Mouse (Mus musculus) kidney, postnatal 0 days (tissue): ENCODE results near the gene Sdk2. TPM values are rescaled to one million over a fixed set of nuclear protein-coding genes. Genes with fewer than 3 reads are reported as not detected.
A peak's percentile ranks its signal among the peaks of the same experiment; 100 is the strongest.

Source experiments
- ATAC-seq: fragments of 200-750 bp; cut with Nextera tagmentation; replicated peaks from 2 replicates; pipeline ENCODE4 v1.8.0; 2017; ENCODE audit warnings: low read depth, moderate number of reproducible peaks, moderate TSS enrichment, moderate library complexity; ENCODE audit not compliant: low FRiP score
- DNase-seq: peaks from one replicate; pipeline ENCODE4 v3.0.0-alpha.2; 2016; ENCODE audit warnings: low spot score
- H3K27ac ChIP-seq: fragments of 300-500 bp; sonication (generic); 2 replicates; pipeline ENCODE4 v1.5.1; 2014; ENCODE audit warnings: mild to moderate bottlenecking
- H3K27me3 ChIP-seq: fragments of 300-500 bp; sonication (generic); 2 replicates; pipeline ENCODE4 v1.6.1; 2014; ENCODE audit warnings: low read length, mixed read lengths; ENCODE audit not compliant: insufficient read depth
- H3K36me3 ChIP-seq: fragments of 300-500 bp; sonication (generic); 2 replicates; pipeline ENCODE4 v1.6.1; 2014; ENCODE audit warnings: low read length, mixed read lengths; ENCODE audit not compliant: insufficient read depth
- H3K4me1 ChIP-seq: fragments of 300-500 bp; sonication (generic); replicated peaks from 2 replicates; pipeline ENCODE4 v1.6.1; 2014; ENCODE audit warnings: antibody characterized with exemption, low read length, mixed read lengths; ENCODE audit not compliant: insufficient read depth
- H3K4me2 ChIP-seq: fragments of 300-500 bp; sonication (generic); 2 replicates; pipeline ENCODE4 v1.6.1; 2014; ENCODE audit warnings: mild to moderate bottlenecking, low read length, moderate library complexity, mixed read lengths
- H3K4me3 ChIP-seq: fragments of 300-500 bp; sonication (generic); replicated peaks from 2 replicates; pipeline ENCODE4 v1.5.1; 2014; ENCODE audit warnings: low read depth, low read length
- H3K9ac ChIP-seq: fragments of 300-500 bp; sonication (generic); 2 replicates; pipeline ENCODE4 v1.6.1; 2014; ENCODE audit warnings: low read depth, low read length
- H3K9me3 ChIP-seq: fragments of 300-500 bp; sonication (generic); replicated peaks from 2 replicates; pipeline ENCODE4 v1.6.1; 2016; ENCODE audit warnings: low read length, inconsistent platforms, mixed read lengths
- CTCF ChIP-seq: IDR thresholded peaks from 2 replicates; pipeline ENCODE4 v1.5.1; 2016; ENCODE audit warnings: antibody characterized with exemption, low read depth, mild to moderate bottlenecking, moderate library complexity
- WGBS: fragments of 180-500 bp; shearing (Covaris S2); extraction: QIAGEN DNeasy Blood & Tissue Kit; methylation state at CpG from one replicate; pipeline ENCODE4 v1.1.7; 2014; 5-methylcytosine and 5-hydroxymethylcytosine counted together
- polyA plus RNA-seq: library from polyadenylated mRNA; unstranded; fragments of >200 nt; fragmentation: Nextera tagmentation; extraction: Ambion mirVana; gene quantifications from 2 replicates; pipeline ENCODE4 v1.2.1, GENCODE M21; 2015

Gene Sdk2
- polyA plus RNA-seq, 1 experiment from 2014 or later = 2.2 TPM

DNA sequence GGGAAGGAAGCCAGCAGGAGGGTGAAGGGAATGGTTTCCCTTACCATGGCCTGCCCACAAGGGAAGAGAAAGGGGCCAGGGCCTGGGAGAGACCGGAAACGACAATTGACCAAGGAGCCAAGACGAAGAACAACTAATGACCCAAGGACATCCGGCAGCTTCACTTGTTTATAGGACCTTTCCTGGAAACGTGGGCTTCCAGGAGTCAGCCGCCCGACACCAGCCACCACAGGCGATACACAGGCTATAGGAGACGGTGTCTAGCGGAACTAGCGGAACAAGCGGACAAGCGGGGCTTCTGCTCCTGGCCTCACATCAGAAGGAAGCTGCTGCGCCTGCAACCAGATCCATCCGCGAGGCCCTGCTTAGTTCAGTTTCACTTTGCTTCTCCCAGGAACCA is 319.8 kb downstream of the Sdk2 start:
- H3K4me3 ChIP-seq = peak overlapping the region; percentile 9; the same call in 1 of the 2 replicates
- H3K36me3 ChIP-seq = 0 out of 2 replicates have a peak, but pooled peaks cover 9% of the 10 kb centered on the region
- no peak for ATAC-seq
- H3K27ac ChIP-seq = peak overlapping the region; percentile 72
- TF ChIP-seq CTCF = no peak
- no peaks in the 10 kb centered on the region for H3K27me3 ChIP-seq
- H3K9ac ChIP-seq = peak overlapping the region; percentile 39
- H3K4me2 ChIP-seq = peak overlapping the region; percentile 63
- peak; percentile 84 for DNase-seq
- 9% methylated on average over 16 of the region's 16 CpGs for WGBS
- H3K4me1 ChIP-seq = peaks cover 27% of the 10 kb centered on the region
- H3K9me3 ChIP-seq = no peaks in the 10 kb centered on the region

DNA sequence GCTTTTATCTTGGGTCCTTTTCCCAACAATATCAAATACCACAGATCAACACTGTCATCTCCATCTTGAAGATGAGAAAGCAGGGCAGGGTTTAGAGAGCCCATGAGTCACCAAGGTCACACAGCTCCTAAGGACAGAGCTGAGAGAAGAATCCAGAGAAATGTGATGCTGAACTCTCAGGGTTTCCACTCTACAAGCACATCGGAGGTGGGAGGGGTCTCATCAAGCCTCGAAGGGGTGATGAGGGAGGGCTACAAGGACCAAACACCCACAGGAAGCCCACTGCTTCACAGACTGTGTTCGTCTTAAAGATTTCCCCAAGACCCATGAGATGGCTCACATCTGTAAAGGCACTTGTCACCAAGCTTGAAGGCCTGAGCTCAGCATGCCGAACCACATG is 320.9 kb downstream of the Sdk2 start:
- 0 out of 2 replicates have a peak, but pooled peaks cover 9% of the 10 kb centered on the region for H3K36me3 ChIP-seq
- no peak overlapping the region for H3K4me2 ChIP-seq
- no peaks in the 10 kb centered on the region for H3K9me3 ChIP-seq
- ATAC-seq = no peak
- no peaks in the 10 kb centered on the region for H3K27me3 ChIP-seq
- TF ChIP-seq CTCF = no peak
- H3K4me3 ChIP-seq = no peak overlapping the region
- DNase-seq = no peak
- no peak overlapping the region for H3K9ac ChIP-seq
- peaks cover 25% of the 10 kb centered on the region for H3K4me1 ChIP-seq
- H3K27ac ChIP-seq = no peak overlapping the region
- WGBS = 62% methylated on average over 4 of the region's 4 CpGs

DNA sequence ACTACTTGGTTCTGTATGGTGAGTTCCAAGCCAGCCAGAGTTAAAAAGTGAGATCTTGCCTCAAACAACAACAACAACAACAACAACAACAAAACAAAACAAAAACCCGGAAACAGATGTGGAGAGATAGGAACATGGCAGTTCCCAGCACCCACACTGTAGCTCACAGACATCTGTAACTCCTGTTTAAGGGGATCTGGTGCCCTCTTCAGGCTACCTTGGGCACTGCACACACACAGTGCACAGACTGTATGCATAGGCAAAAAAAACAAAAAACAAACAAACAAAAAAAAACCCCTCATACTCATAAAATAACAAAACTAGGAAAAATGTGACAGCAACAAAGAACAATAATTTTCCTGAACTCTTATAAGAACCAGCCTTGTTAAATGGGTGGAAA is 323.8 kb downstream of the Sdk2 start:
- DNase-seq (no peak), ATAC-seq (no peak)
- no peak overlapping the region for H3K4me3 ChIP-seq
- H3K9me3 ChIP-seq = no peaks in the 10 kb centered on the region
- H3K36me3 ChIP-seq = 0 out of 2 replicates have a peak, but pooled peaks cover 9% of the 10 kb centered on the region
- WGBS = 96% methylated on average over 1 of the region's 1 CpGs
- peaks cover 21% of the 10 kb centered on the region for H3K4me1 ChIP-seq
- peak; percentile 38; the same call in 1 of the 2 replicates for TF ChIP-seq CTCF
- no peak overlapping the region for H3K9ac ChIP-seq
- no peaks in the 10 kb centered on the region for H3K27me3 ChIP-seq
- no peak overlapping the region for H3K4me2 ChIP-seq
- H3K27ac ChIP-seq = no peak overlapping the region

DNA sequence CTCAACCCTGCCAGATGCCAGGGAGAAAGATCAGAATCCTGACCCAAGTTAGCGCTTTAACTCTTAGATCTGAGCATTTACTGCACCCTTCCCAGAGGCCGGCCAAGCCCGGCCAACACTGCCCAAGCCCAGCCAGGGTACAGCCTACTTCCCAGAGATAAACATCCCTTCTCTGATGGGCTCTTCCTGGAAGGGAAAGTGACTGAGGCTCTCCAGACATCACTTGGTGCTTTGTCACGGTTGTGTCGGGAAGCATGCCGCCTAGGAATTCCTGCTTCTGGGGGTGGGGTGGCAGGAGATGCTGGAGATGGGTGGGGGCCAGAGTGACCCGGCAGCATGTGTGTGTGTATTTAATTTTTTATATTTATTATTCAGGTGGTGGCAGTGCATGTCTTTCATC is 326.7 kb downstream of the Sdk2 start:
- WGBS = 55% methylated on average over 7 of the region's 7 CpGs
- no peak for ATAC-seq
- peaks cover 23% of the 10 kb centered on the region; the same call in 1 of the 2 replicates for H3K4me1 ChIP-seq

DNA sequence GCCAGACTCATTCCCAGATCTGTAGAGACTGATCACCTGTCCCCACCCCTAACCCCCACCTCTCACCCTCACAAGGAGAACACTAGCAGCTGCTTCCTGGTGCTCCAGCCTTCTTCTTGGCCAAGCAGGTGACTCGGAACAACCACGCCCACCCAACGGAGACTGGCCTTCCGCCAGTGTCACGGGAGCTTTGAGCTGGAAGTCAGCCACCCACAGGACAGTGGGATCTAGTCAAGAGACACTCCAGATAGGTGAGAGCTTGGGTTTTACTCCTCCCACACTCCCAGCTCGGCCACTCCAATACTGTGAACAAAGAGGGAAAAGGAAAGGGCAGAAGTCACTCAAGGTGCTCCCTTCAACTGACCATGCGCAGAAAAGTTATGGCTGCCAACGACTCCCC is 327.6 kb downstream of the Sdk2 start:
- peaks cover 30% of the 10 kb centered on the region for H3K4me1 ChIP-seq
- H3K27me3 ChIP-seq = no peaks in the 10 kb centered on the region
- no peak for DNase-seq
- no peak overlapping the region for H3K4me3 ChIP-seq
- no peak for ATAC-seq
- peak overlapping the region; percentile 64 for H3K27ac ChIP-seq
- no peaks in the 10 kb centered on the region for H3K9me3 ChIP-seq
- TF ChIP-seq CTCF = no peak
- WGBS = 49% methylated on average over 8 of the region's 8 CpGs
- H3K4me2 ChIP-seq = no peak overlapping the region
- no peak overlapping the region for H3K9ac ChIP-seq
- 0 out of 2 replicates have a peak, but pooled peaks cover 3% of the 10 kb centered on the region for H3K36me3 ChIP-seq

More for the DNA sequence above, 326.7 kb downstream of the Sdk2 start:
- Histone ChIP-seq H3K27ac (peak overlapping the region; percentile 64), H3K4me3 (no peak overlapping the region), H3K4me2 (no peak overlapping the region), H3K9ac (0 out of 2 replicates have a peak overlapping the region, but pooled peaks have one; percentile 18), H3K36me3 (0 out of 2 replicates have a peak, but pooled peaks cover 3% of the 10 kb centered on the region), H3K27me3 (no peaks in the 10 kb centered on the region), H3K9me3 (no peaks in the 10 kb centered on the region)
- no peak for DNase-seq
- TF ChIP-seq CTCF = no peak

DNA sequence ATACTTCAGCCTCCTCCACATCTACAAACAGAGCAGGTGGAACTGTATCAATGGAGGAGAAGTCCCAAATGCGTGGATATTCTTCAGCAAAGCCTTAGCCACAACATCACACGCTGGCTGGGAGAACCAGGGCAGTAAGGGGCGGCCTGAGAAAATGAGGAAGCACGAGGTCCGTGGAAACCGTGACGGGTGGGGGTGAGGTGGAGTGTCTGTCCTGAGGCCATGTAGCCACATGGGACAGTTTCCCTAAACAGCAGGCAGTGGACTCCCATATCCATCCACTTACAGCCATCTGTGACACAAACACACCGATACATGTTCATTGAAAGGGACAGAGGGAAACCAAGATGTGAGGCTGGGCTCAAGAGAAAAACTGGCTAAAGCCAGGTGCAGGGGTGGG is 328.9 kb downstream of the Sdk2 start:
- H3K27ac ChIP-seq = no peak overlapping the region
- no peaks in the 10 kb centered on the region for H3K9me3 ChIP-seq
- DNase-seq = no peak
- no peak overlapping the region for H3K4me3 ChIP-seq
- H3K27me3 ChIP-seq = no peaks in the 10 kb centered on the region
- no peak overlapping the region for H3K4me2 ChIP-seq
- no peak for ATAC-seq
- no peak overlapping the region for H3K9ac ChIP-seq
- TF ChIP-seq CTCF = no peak
- 82% methylated on average over 8 of the region's 8 CpGs for WGBS
- peaks cover 42% of the 10 kb centered on the region for H3K4me1 ChIP-seq
- 0 out of 2 replicates have a peak, but pooled peaks cover 3% of the 10 kb centered on the region for H3K36me3 ChIP-seq

DNA sequence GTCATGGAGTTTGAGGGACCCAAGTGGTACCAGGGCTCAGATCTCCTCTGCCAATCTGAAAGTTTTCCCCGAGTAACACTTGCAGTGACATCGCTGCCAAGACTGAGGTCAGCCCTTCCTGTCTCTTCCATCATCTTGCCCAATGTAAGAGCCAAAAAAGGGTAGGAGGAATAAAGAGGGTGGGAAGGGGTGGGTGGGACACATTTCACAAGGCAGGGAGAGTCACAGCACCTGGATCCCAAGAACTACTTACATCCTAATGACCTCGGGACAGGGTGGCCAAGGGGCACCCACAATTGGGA is 329.3 kb downstream of the Sdk2 start:
- Histone ChIP-seq H3K9me3 (no peaks in the 10 kb centered on the region), H3K27me3 (no peaks in the 10 kb centered on the region), H3K36me3 (0 out of 2 replicates have a peak, but pooled peaks cover 3% of the 10 kb centered on the region), H3K4me2 (no peak overlapping the region), H3K9ac (no peak overlapping the region), H3K4me1 (peaks cover 46% of the 10 kb centered on the region), H3K4me3 (no peak overlapping the region), H3K27ac (no peak overlapping the region)
- 63% methylated on average over 3 of the region's 3 CpGs for WGBS
- DNase-seq = no peak
- no peak for TF ChIP-seq CTCF
- ATAC-seq = no peak
